Mouse (Mus musculus): ENCODE measurements around the gene Gins1.

- TF ChIP-seq CTCF (IDR thresholded peaks at IDR 0.05; ENCODE audit: extremely low read depth, insufficient read depth, insufficient read length, insufficient replicate concordance) (no peak), POLR2A (IDR thresholded peaks at IDR 0.05; ENCODE audit: low read depth, low read length) (no peak)
Measured at GRCm38 (mm10) chr2:150923026-150923425, 17.8 kb downstream of the Gins1 start.

All from spleen, adult 2 months (tissue).